Mouse (Mus musculus): Measurements from ENCODE around the gene Cfap70.

GRCm38 (mm10) chr14:20432420-20432819 is 19.6 kb downstream of the Cfap70 start:
- TF ChIP-seq CTCF (IDR thresholded peaks at IDR 0.05) (no peak), EP300 (IDR thresholded peaks at IDR 0.05; ENCODE audit: insufficient read depth, low read depth, low read length) (no peak), POLR2A (IDR thresholded peaks at IDR 0.05; ENCODE audit: insufficient read depth, low read depth, low read length) (no peak)
